Mouse (Mus musculus): ENCODE results near the gene Adad2.

The Adad2 gene

DNA sequence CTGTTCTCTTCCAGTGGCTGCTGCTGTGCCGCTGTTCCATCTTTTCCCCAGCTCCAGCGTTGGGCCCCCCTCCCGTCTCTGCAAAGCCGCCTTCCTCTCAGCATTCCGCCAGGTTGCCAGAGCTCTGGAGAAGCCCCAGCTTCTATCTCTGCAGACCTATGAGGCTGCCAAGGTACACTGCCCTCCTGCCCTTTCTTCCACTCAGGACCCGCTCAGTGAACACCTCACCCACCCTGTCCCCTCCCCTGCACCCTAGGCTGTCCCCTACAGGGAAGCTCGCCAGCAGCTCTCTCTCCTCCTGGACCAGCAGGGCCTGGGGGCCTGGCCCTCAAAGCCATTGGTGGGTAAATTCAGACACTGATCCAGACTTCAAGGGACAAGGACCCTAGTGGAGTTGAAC is 3.8 kb downstream of the Adad2 start:
- in situ Hi-C loops (cut with MboI, MseI) = no loop called here

DNA sequence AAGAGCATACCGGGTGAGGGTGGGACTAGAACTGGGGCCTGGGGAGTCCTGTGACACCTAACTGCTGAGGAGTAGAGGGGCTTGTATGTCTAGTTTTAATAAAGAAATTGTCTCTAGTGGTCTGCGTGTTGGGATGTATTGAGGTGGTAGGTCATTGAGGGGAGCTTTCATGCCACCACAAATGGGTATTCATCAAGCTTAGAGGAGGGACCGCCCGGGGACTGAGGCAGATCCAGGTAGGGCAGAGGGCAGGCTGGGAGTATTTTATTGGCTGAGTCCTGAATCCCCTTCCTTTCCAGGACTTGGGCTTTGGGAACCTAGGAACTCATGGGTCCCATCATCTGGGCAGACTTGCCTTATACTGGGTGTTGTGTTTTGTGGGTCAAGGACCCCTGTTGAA is 4.3 kb downstream of the Adad2 start:
- in situ Hi-C loops (cut with MboI, MseI) = no loop called here

DNA sequence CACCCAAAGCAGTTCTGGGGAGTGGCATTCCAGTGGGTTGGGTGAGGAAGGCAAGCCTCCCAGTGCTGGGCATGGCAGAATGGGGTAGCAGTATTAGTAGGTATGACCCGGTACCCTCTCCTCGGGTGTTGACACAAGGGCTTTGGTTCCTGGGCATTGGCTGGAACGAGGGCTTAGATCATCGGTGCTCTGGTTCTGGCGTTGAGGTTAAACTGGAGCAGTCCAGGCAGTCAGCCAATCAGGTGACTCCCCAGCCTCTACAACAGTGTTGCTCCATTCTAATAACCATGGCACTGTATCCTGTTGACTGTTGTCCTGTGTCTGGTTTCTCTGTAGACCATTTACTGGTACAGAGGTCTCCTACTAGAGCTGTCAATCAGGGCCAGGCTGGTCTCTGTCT is 5.0 kb downstream of the Adad2 start:
- in situ Hi-C loops (cut with MboI, MseI) = no loop called here

DNA sequence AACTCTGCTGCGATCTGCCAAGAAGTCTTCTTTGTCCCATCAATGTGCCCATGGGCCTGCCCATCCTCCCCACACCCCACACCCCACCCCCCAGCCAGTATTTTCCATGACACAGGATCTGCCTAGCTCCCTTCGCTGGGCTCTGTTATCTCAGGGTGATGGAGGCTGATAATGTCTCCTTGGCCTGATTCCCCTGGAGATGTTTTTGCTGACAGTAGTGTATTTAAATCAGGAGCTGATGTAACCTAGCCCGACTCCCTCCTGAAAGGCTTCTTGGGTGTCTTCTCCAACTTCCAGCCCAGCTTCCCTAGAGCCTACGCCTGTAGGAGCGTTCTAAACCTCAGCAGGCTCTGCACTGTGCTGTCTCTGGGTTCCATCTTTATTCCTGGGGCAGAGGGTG is 6.3 kb downstream of the Adad2 start:
- in situ Hi-C loops (cut with MboI, MseI) = no loop called here

DNA sequence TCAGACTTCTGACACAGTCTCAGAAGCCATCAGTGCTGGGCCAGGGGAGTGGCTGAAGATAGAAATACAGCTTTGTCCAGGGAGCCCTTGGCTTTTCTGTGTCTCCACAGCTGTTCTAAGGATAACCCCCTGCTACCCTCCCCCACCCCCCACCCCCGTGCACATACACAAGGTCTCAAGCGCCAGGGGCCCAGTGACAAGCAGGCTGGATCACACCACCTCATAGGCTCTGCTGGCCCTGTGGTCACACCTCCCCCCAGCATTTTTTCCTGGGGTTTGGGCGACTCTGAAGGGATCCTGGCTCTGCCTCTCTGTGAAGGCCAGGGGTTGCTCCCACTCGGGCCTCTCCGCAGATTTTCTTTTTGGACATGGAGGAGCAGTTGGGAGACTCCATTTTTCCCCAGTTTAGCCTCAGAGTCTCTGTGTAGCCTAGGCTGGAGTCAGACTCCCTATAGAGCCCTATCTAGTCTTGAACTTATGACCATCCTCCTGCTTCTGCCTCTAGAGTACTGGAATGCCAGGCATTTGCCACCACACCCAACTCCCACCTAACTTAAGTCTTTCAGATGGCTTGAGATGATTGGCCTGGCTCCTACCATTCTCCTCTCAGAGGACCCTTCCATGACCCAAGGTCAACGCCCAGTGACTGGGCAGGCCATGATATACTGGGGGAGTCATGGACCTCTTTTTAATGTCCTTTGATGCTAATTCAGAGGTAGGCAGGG is 7.7 kb downstream of the Adad2 start:
- in situ Hi-C loops (cut with MboI, MseI) = loop anchor here in 1 of 2 experiments (5.0 kb wide), 1 partner anchor 47 kb away; the partner anchor contains the start of gene Wfdc1

DNA sequence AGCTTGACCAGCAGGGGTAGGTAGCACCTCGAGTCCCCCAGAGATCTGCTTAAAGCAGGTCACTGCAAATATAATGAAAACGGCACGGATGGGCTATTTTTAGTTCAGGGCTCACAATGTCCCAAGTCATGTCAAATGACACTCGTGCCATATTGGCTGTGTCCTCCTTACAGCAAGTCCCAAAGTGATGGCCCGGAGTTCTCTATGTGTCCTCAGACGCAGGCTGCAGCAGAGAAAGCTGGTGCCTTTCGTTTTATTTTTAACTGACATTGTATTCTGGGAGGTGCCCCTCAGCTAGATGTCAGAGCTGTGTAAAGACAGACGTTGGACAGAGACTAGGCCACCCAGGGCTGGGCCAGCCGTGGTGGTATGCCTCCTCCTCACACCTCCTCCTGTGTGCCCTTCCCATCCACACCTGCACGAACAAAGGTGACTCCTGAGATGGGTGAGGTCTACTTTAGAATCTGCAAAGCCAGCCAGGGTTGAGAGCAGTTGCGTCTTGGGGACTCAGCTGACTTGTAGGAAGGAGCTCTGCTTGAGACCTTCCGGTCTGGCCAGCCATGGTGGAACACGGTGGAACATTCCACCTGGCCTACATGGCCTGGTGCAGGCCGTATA is 8.4 kb downstream of the Adad2 start:
- in situ Hi-C loops (cut with MboI, MseI) = loop anchor here in 1 of 2 experiments (5.0 kb wide), 1 partner anchor 46 kb away; the partner anchor contains the start of gene Wfdc1

DNA sequence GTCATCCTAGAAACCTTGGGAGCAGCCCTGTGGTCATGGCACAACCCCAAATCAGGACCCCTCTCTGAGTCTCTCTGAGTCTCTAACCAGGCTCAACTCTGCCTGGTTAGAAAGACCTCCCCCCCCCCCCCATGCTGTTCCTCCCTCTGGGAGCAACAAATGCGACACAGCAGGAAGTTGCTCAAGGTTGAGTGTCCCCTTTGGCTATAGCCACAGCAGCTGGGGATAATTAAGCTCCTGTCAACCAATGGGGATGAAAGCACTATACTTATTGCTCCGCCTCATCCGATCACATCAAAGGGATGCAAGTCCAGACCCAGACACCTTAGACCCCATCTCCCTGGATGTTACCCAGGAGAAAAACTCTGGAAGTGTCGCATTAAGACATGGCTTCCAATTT is 10.0 kb downstream of the Adad2 start:
- in situ Hi-C loops (cut with MboI, MseI) = loop anchor here in 1 of 2 experiments (5.0 kb wide), 1 partner anchor 45 kb away; the partner anchor contains the start of gene Wfdc1

DNA sequence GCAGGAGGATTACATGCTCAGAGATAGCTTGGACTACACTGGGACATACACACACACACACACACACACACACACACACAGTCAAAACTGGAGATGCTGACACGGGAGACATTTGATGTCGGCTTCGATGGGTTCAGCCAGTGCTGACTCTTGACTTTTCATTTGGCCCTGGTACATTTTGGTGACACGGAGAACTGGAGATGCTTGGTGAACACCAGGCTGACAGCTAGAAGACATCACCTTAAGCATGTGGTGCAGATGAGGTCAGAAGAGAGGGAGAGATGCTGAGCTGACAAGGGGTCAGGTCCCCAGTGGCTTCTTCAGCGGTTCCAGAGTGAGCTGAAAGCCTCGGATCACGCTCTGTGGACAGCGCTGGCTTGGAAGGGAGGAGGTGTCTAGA is 10.5 kb downstream of the Adad2 start:
- in situ Hi-C loops (cut with MboI, MseI) = loop anchor here in 1 of 2 experiments (5.0 kb wide), 1 partner anchor 44 kb away; the partner anchor contains the start of gene Wfdc1

DNA sequence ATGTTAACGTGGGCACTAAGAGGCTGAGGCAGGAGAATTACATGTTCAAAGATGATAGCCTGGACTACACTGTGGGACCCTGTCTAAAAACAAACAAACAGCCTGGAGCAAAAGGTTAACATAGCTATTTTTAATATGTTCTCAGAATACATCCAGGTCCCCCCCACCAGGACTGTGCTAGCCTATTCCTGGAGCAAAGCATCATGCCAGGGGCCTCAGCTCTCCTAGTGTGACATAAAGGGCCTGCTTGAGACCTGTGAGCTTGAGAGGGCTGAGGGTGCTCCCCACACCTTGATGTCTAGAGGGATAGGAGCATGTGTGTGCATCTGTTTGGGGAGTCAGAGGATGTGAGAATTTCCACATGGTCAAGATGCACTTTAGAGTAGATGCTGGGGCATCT is 11.2 kb downstream of the Adad2 start:
- in situ Hi-C loops (cut with MboI, MseI) = loop anchor here in 1 of 2 experiments (5.0 kb wide), 1 partner anchor 44 kb away; the partner anchor contains the start of gene Wfdc1

DNA sequence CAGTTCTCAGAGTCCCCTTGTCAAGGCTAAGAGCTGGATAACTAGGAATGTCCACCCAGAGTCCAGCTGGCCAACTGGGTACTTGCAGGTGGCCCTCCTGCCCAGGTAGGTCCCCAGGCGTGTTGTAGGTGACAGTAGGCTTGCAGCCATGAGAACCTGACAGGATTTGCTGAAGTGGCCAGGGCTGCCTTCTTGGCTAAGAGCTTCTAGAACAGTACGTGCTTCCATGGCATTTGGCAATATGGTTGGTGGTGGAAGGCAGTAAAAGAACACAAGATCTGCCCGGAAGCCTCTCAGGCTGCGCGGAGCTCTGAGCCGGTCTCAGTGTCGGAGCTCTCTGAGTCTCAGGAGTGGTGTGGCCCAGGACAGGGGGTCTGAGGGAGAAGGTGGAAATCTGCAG is 12.4 kb downstream of the Adad2 start:
- in situ Hi-C loops (cut with MboI, MseI) = loop anchor here in 1 of 2 experiments (5.0 kb wide), 1 partner anchor 42 kb away; the partner anchor contains the start of gene Wfdc1

DNA sequence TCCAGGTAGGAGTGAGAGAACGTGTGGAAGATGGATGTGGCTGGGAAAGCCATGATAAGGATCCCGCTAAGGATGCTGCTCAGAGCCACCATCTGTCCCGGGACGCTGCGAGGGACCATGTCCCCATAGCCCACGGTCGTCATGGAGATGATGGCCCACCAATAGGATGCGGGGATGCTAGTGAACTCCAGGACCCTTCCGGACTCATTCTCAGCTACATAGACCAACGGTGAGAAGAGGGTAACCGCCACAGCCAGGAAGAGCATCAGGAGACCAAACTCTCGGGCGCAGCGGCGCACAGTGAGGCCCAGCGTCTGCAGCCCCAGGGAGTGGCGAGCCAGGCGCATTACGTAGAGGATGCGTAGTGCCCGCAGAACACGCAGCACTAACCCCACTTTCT is 13.2 kb downstream of the Adad2 start:
- in situ Hi-C loops (cut with MboI, MseI) = no loop called here

DNA sequence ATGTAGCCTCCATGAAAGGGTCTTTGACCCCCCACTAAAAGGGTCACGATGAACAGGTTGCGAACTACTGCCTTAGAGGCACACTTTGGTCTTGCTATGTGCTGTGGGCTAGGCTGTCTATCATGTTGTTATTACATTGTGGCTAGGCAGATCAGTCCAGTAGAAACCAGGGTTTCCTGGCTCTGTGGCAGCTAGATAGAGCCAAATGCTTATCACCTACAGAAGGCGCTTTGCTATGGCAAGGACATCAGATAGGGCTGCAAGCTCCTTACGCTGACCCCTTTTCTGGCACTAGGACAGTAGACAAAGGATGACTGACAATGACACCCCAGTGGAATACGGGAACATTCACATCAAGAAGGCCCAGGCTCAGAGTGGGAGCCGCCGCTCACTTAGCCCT is 14.7 kb downstream of the Adad2 start:
- in situ Hi-C loops (cut with MboI, MseI) = no loop called here

DNA sequence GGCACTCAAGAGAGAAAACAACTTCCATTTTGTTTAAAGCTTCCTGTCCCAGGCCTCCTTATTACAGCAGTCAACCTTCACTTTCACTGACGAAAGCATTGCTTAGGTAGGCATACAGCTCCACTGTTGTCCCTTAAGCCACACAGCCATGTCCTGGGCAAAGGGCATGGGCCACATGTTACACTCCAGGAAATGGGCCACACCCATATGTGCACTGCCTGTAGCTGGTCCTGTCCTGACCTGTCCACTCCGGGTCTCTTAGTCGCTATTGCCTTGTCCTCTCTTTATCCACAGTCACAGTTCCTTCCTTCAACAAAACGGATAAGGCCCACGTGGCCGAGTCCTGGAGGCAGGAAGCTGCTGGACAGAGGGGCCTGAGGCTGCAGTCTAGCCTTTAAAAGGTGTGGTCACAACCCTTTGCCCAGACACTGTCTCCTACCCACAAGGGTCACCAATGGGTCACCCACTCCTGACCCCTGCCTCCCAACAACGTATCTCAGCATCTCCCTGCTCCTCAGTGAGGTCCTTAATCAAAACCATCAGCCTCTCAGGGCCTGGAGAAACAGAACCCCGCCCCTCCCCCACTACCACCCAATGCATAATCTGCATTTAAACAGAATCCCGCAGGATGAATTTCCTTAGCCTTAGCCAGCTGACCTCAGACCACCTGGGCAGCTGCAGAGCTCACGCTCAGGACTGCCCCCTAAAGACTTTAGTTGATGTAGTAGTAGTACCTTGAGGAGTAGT is 15.2 kb downstream of the Adad2 start:
- in situ Hi-C loops (cut with MboI, MseI) = no loop called here

DNA sequence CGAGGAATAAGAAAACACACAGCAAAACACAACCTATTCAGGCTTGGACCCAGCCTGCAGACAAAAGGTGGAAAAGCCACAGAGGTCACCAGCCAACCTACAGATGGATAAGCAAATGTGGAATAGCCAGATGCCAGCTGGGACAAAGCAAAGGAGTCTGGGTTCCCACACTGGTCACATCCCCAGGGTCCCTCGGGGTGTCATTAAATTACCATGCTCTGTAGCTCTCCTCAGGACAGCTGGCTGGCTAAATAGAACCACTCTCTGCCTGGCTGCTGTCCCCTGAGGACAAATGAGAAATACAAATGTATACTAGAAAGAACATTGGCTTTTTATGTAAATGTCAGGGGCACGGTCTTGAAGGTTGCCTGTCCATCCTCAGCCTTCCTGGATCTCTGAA is 18.3 kb downstream of the Adad2 start:
- in situ Hi-C loops (cut with MboI, MseI) = no loop called here

DNA sequence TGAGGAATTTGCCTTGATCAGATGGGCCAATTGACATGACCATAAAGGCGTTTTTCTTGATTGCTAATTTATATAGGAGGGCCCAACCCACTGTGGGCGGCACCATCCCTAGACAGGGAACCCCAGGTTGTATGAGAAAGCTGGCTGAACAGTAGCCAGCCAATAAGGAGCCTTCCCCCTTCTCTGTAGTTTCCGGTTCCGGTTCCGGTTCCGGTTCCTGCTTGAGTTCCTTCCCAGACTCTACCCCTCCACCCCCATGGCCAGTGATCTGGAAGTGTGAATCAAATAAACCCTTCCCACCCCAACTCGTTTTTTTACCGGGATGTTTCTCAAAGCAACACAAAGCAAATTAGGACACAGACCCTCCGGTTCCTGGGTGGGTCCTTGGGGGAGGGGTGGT is 19.7 kb downstream of the Adad2 start:
- in situ Hi-C loops (cut with MboI, MseI) = no loop called here

DNA sequence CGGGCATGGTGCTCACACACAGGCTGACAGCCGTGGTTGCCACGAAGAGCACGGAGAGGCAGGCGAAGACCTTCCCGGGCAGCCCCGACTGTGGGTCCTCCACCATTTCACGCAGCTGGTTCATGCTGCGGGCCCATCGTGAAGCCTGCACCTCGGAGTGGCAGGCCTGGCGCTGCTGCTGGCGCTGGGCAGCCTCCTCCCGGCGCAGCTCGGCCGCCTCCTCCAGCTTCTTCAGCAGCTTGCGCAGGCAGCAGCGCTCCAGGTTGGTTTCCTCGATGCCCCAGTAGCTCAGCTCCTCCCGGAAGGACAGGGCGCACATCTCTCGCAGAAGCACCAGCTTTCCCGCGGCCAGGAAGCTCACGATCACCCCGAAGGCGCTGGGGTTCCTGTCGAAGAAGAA is 20.4 kb downstream of the Adad2 start:
- in situ Hi-C loops (cut with MboI, MseI) = no loop called here

DNA sequence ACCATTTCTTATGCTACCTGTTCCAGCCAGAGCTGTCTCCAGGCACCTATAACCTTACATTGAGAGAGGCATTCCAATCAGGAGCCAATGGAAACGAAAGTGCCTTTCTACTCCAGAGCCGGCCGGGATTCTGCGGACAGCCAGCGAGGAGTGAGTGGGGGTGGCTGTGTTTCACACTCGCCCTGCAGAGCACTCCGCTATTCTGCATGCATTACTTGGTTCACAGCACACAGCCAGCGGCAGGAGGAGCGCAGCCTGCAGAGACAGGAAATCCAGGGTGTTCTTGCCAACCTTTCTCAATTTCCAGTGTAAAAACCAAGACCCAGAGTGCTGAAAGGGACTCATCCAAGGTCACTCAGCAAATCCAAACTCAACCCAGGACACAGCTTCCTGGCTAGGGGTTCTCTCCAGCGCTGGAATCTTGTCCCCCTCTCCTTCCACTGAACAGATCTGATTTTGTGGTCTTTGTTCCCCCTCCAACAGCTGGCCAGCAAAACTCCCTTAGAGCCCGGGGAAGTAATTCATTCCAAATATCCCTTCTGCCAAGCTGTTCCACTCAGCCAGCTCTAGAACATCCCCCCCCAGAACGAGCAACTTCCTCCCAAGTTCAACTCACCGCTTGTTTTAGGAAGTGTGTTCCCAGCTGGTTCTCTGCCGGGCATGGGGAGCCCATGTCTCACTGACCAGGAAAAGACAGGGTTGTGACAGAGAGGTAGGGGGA is 22.2 kb downstream of the Adad2 start:
- in situ Hi-C loops (cut with MboI, MseI) = no loop called here

DNA sequence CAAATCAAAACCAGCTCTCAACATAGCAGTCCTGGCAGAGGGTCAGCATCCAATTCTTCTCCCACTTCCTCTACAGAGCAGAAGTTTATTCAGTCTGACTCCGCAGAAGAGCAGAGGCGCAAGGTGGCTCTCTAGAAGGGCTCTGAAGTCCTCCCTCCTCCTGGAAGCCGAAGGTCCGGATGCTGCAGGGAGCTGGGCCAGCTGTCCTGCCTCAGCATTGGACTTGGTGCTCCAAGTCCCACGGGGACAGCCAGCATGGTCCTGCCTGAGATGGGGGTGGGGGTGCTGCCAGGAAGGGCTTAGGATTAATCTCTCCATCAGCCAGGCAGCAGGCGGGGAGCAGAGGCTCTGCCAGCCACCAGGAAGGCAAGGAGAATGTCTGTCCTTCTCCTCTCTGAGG is 22.8 kb downstream of the Adad2 start, which contains the start of gene Kcng4:
Gene Kcng4 (minus strand): TSS at position 303 of the 400 bp plus-strand sequence.
- in situ Hi-C loops (cut with MboI, MseI) = no loop called here

DNA sequence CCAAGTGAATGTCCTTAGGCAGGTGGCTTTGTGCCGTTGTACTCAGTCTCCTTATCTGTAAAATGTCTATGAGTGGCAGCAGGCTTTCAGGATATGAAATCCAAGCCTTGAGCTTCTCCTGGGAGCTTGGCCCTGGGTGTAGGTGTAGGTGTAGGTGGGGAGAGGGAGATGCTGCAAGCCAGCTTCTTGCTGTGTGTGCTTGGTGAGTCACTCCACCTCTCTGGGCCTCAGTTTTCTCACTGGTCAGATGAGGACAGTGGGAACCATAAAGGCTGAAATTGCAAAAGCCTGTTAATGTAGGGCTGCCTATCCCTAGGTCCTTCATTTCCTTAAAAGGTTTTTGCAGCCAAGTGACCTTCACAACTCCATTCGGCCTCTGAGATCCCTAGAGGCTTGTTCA is 23.4 kb downstream of the Adad2 start:
- in situ Hi-C loops (cut with MboI, MseI) = no loop called here

DNA sequence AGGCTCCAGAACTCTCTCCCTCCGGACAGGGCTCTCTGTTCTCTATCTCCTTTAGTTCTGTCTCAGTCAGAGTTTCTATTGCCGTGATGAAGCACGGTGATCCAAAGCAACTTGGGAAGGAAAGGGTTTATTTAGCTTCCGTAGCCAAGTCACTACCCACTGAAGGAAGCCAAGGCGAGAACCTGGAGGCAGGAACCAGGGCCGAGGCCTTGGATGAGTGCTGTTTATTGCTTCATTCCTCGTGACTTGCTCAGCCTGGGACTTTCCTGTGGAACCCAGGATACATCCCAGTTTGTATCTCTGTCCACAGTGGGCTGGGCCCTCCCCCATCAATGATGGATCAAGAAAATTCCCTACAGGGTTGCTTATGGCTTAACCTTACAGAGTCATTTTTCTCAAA is 24.2 kb downstream of the Adad2 start:
- in situ Hi-C loops (cut with MboI, MseI) = no loop called here

DNA sequence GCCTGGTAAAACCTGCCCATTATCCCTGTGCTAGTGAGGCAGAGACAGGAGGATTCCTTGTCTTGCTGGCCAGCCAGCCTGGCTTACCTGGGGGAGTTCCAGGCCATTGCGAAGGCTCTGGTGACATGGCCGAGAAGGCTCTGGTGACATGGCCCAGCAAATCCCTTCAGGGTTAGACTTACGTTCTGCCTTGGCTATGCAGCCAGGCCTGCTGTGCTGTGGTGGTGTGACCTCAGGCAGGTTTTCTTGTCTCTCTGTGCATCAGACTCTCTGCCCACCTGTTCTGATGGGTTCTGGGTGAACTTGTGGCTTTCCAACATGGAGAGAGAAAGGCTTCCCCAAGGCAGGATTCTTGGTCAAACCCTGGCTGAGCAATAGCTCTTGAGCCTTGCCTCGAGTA is 24.8 kb downstream of the Adad2 start:
- in situ Hi-C loops (cut with MboI, MseI) = no loop called here

DNA sequence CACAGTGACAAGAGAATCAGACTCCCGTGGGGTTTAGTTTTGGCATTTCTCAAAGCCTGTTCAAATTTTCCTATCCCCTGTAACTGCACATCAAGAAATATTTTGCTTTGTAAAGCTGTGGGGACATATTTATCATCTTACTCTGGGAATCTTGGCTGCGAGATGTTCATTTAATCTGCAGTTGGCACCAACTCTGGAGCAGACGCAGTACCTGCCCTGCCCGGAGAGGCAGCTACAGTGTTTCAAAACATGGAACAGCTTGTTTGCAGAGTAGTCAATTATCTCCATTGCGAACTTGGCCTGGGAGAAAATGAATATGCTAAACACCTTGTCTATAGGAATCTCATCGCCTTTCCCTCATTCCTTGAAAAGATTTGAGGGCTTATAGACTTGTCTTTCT is 25.7 kb downstream of the Adad2 start:
- in situ Hi-C loops (cut with MboI, MseI) = no loop called here

All from T-helper 17 cell (primary cell).